Mouse (Mus musculus) E14TG2a.4 (cell line): Measurements from ENCODE around the gene Lrrc75a.

Source experiments
- CTCF ChIP-seq: conservative IDR thresholded peaks from 2 replicates; pipeline ENCODE4 v1.5.1; 2014; ENCODE audit warnings: low read length
- NANOG ChIP-seq: IDR thresholded peaks from 2 replicates; pipeline ENCODE4 v1.6.1; 2014; ENCODE audit warnings: borderline replicate concordance, low read length, mixed read lengths

DNA sequence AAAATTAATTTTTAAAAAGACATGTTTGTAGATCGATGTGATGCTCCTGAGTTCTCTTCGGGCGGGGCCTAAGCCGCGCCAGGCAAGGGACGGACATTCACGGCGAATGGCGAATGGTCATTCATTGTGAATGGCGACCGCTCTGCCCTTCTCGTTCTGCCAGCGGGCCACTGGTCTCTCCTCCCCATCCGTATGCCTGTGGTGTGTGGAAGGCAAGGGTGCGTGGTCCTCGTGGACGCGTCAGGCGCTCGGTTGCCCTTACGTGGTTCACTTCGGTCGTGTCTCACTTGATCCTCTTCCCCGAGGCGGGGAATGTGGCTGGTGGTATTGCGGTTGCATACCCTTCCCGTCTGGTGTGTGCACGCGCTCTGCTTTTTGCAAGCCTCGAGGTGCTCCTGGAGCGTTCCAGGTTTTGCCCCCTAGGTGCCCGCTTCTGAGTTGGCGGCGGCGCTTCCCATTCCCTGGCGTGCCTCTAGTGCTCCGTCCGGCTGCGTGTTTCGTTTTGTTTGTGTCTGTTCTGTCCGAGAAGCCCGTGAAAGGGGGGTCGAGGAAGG lies 87.8 kb downstream of the Lrrc75a start:
- no peak for TF ChIP-seq CTCF
- no peak for TF ChIP-seq NANOG
